Mouse (Mus musculus): ENCODE measurements around the gene Frem1. TPM values are rescaled to one million over a fixed set of nuclear protein-coding genes. Genes with fewer than 3 reads are reported as not detected.

Frem1 gene
- polyA plus RNA-seq, 1 experiment from 2014 or later, result 0.63 TPM

DNA sequence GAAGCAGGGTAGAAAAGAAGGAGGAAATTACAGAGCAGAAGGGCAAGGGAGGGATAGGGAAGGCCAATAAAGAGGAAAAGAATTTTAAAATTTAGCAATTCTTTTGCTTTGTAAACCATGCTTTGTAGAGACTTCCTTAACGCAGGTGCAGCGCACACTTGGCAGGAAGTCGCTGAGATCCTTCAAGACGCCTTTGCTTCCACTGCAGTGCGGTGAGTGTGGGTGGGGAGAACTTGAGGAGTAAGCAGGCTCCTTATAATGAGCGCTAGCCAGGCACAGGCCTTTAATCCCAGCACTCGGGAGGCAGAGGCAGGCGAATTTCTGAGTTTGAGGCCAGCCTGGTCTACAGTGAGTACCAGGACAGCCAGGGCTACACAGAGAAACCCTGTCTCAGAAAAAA is 1.1 kb upstream of the Frem1 start:
- ATAC-seq (ENCODE audit: low read depth), result no peak
- Histone ChIP-seq H3K27me3 (peaks cover 13% of the 10 kb centered on the region), H3K4me2 (no peak overlapping the region), H3K27ac (no peak overlapping the region), H3K36me3 (no peaks in the 10 kb centered on the region), H3K4me3 (replicated peaks) (no peak overlapping the region), H3K4me1 (replicated peaks) (no peaks in the 10 kb centered on the region; the same call in 1 of the 2 replicates), H3K9ac (no peak overlapping the region), H3K9me3 (replicated peaks) (no peaks in the 10 kb centered on the region)
- DNase-seq, result no peak
- 38% methylated on average over 8 of the region's 8 CpGs for WGBS (ENCODE audit: insufficient replicate concordance)

DNA sequence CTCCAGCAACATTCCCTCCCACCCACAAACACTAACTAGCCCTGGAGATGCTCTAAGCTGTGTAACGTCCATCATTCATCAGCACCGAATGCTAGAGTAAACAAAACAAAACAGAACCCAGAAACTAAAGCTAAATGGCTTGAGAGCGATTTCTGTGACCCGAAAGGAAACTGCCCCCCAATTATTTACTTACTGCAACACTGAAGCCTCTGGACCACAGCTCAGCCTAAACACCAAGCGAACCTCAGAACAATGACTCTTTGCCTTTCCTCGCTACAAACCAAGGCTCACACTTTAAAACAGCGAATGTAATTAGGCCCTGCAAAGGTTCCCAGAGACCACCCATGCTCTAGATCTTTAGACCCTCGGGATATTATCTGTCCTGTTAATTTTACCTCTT is 963 bp downstream of the Frem1 start:
- peaks cover 13% of the 10 kb centered on the region for H3K27me3 ChIP-seq
- peak overlapping the region; percentile 29; the same call in 1 of the 2 replicates for H3K4me2 ChIP-seq
- peak overlapping the region; percentile 23; the same call in 1 of the 2 replicates for H3K4me3 ChIP-seq (replicated peaks)
- no peak for DNase-seq
- ATAC-seq (ENCODE audit: low read depth), result no peak
- H3K9ac ChIP-seq, result no peak overlapping the region
- 32% methylated on average over 8 of the region's 8 CpGs for WGBS (ENCODE audit: insufficient replicate concordance)
- no peaks in the 10 kb centered on the region; the same call in 1 of the 2 replicates for H3K4me1 ChIP-seq (replicated peaks)
- H3K27ac ChIP-seq, result no peak overlapping the region
- no peaks in the 10 kb centered on the region for H3K9me3 ChIP-seq (replicated peaks)
- H3K36me3 ChIP-seq, result no peaks in the 10 kb centered on the region

DNA sequence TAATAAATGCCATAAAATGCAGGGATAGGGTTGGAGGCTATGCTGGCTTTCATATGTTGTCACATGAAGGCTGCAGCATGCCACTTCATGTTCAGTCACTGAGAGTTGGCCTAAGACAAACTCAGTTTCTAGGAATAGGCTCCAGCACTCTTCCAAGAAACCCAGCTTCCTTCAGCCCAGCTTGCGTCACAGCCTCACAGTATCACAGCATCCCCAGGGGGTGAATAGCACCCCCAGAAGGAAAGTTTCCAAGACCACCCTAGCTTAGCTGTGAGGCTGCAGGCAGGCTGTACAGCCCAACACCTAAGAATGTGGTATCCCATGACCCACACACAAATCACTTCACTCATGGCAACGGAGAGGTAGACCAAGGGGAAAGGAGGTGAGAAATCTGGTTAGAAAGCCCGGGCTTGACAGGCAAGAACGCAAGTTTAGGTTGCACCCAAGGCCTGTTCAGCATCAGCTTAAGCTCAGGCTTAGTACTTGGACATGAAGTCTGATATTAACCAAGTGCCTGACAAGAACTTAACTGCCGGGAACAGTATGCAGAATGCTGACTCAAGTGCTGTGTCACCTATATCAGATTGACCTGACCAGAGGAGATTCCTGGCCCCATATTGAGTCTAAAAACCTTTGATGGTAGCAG is 1.9 kb downstream of the Frem1 start:
- Histone ChIP-seq H3K27ac (no peak overlapping the region), H3K4me3 (replicated peaks) (peak overlapping the region; percentile 23; the same call in 1 of the 2 replicates), H3K4me2 (no peak overlapping the region), H3K4me1 (replicated peaks) (no peaks in the 10 kb centered on the region; the same call in 1 of the 2 replicates), H3K9me3 (replicated peaks) (no peaks in the 10 kb centered on the region), H3K36me3 (no peaks in the 10 kb centered on the region), H3K9ac (no peak overlapping the region), H3K27me3 (peaks cover 13% of the 10 kb centered on the region)
- 56% methylated on average over 5 of the region's 5 CpGs for WGBS (ENCODE audit: insufficient replicate concordance)
- DNase-seq (no peak), ATAC-seq (ENCODE audit: low read depth) (no peak)

DNA sequence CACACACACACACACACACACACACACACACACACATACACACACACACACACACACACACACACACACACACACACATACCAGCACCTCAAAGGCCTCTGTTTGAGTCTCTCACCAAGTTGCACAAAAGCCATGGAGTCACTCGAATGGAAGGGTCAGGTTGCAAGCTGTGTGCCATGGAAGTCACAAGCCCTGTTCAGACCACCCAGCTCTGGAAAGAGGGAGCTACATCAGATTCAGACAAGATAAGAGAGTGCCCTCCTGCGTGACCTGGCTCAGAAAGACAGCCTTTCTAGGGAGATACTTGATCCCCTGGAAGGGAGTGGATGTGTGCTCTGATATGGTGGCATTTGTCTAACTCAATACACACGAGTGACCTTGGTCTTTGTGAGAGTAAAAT is 2.9 kb downstream of the Frem1 start:
- H3K27ac ChIP-seq, result no peak overlapping the region
- H3K27me3 ChIP-seq, result peaks cover 13% of the 10 kb centered on the region
- H3K4me1 ChIP-seq (replicated peaks), result no peaks in the 10 kb centered on the region
- whole genome bisulfite sequencing (ENCODE audit: insufficient replicate concordance), result 45% methylated on average over 3 of the region's 3 CpGs
- H3K4me3 ChIP-seq (replicated peaks), result no peak overlapping the region
- no peak overlapping the region for H3K4me2 ChIP-seq
- ATAC-seq (ENCODE audit: low read depth) (no peak), DNase-seq (no peak)
- H3K9me3 ChIP-seq (replicated peaks), result no peaks in the 10 kb centered on the region
- H3K36me3 ChIP-seq, result no peaks in the 10 kb centered on the region
- H3K9ac ChIP-seq, result no peak overlapping the region

DNA sequence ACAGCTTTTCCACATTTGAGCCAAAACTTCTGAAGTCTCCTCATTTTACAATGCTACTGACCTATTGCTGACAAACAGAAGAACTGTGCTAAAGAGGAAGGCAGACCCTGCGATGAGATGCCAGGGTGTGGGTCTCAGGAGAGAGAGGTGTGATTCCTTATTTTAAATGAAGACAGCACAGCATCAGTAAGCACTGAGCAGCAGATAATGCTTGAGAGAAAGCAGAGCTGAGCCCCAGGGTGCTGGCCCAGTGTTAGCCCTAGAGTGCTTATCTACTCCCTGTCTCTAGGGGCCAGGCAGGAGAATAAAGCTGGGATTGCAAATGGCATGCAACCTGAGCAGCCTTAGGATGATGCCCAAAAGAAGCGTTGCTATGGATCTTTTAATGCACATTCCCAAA is 3.6 kb downstream of the Frem1 start:
- H3K4me2 ChIP-seq, result no peak overlapping the region
- DNase-seq (no peak), ATAC-seq (ENCODE audit: low read depth) (no peak)
- H3K4me3 ChIP-seq (replicated peaks), result no peak overlapping the region
- H3K27me3 ChIP-seq, result peaks cover 13% of the 10 kb centered on the region
- no peaks in the 10 kb centered on the region for H3K36me3 ChIP-seq
- H3K4me1 ChIP-seq (replicated peaks), result no peaks in the 10 kb centered on the region
- H3K9me3 ChIP-seq (replicated peaks), result no peaks in the 10 kb centered on the region
- WGBS (ENCODE audit: insufficient replicate concordance), result 35% methylated on average over 2 of the region's 2 CpGs
- no peak overlapping the region for H3K9ac ChIP-seq
- no peak overlapping the region for H3K27ac ChIP-seq

DNA sequence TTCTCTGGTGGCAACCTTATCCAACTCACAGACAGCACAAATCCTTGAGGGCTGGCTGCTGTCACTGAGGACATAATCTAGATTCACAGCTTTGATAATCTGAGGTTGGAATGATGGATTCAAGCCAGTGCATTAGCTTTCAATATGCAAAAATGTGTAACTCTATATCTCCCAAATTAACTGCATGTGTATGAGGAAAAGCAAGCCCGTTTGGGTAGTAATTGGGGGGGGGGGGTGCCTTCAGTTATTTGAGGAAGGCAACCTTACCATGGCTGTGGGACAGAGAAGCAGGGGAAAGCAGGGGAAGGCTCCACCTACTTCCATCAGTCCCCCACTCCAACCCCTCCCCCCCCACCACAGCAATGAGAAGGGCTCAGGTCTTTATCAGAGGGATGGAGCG is 5.3 kb downstream of the Frem1 start:
- ATAC-seq (ENCODE audit: low read depth) (no peak), DNase-seq (no peak)
- peaks cover 4% of the 10 kb centered on the region for H3K27me3 ChIP-seq
- no peak overlapping the region for H3K27ac ChIP-seq
- no peaks in the 10 kb centered on the region for H3K36me3 ChIP-seq
- 49% methylated on average over 2 of the region's 2 CpGs for WGBS (ENCODE audit: insufficient replicate concordance)
- no peak overlapping the region for H3K9ac ChIP-seq
- no peak overlapping the region for H3K4me2 ChIP-seq
- H3K4me3 ChIP-seq (replicated peaks), result no peak overlapping the region
- H3K4me1 ChIP-seq (replicated peaks), result no peaks in the 10 kb centered on the region
- H3K9me3 ChIP-seq (replicated peaks), result no peaks in the 10 kb centered on the region

DNA sequence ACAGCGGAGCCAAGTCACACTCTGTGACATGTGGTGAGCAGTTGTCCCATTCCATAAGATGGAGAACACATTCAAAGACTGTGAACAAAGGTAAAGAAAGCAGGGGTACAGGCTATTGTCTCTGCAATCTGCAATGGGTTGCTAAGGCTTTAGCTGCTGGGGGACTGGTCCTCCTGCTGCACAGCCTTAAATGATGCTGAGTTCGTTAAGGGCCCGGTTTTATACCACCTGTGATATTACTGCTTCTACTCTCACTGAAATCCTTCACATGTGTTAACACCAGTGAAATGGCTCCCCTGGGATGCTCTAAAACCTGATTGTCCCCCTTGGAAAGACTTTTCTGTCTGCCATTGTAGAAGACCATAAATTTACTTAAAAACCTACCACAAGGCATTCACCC is 6.1 kb downstream of the Frem1 start:
- Histone ChIP-seq H3K9me3 (replicated peaks) (no peaks in the 10 kb centered on the region), H3K9ac (no peak overlapping the region), H3K36me3 (no peaks in the 10 kb centered on the region), H3K4me1 (replicated peaks) (no peaks in the 10 kb centered on the region), H3K27ac (no peak overlapping the region), H3K27me3 (no peaks in the 10 kb centered on the region), H3K4me2 (no peak overlapping the region), H3K4me3 (replicated peaks) (no peak overlapping the region)
- WGBS (ENCODE audit: insufficient replicate concordance), result 81% methylated on average over 3 of the region's 3 CpGs
- ATAC-seq (ENCODE audit: low read depth) (no peak), DNase-seq (no peak)

DNA sequence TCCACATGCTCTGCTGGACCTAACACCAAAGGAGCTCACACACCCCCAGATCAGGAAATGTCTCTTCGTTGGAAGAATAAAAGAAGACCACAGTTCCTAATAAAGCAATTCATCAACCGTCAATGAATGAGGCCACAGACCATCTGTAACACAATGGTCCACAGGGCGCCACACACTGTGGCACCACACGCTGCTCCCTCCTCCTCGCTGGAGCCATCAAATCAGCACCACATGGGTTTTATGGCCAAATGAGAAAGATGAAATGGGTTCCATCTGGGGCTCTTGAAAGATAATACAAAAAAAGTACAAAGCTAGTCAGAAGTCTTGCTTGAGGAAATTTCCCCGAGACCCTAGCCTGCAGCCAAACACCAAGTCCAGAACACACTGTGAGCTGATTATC is 6.9 kb downstream of the Frem1 start:
- WGBS (ENCODE audit: insufficient replicate concordance), result 52% methylated on average over 6 of the region's 6 CpGs
- DNase-seq (no peak), ATAC-seq (ENCODE audit: low read depth) (no peak)
- Histone ChIP-seq H3K4me2 (no peak overlapping the region), H3K4me3 (replicated peaks) (no peak overlapping the region), H3K27ac (no peak overlapping the region), H3K36me3 (no peaks in the 10 kb centered on the region), H3K9ac (no peak overlapping the region), H3K27me3 (no peaks in the 10 kb centered on the region), H3K9me3 (replicated peaks) (no peaks in the 10 kb centered on the region), H3K4me1 (replicated peaks) (no peaks in the 10 kb centered on the region)

DNA sequence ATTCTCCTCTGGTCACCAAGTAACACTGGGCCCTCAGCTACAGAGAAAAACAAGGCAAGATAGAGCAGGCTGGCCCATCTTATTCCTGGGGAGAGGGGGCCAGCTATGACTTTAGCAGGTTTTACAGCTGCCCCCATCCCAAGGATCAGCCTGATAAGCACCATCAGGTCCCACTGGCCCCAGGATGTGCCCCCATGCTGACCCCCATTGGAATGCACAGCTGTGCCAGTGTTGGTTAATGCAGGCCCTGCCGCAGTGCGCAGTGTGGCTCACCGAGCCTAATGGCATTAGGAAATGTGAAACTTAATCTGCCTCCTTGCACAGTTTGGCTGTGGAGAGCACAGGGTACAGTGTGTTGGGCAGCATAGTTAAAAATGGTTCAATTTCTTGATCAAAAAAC is 11.4 kb downstream of the Frem1 start:
- H3K9me3 ChIP-seq (replicated peaks), result no peaks in the 10 kb centered on the region
- no peak for DNase-seq
- no peak for ATAC-seq (ENCODE audit: low read depth)
- WGBS (ENCODE audit: insufficient replicate concordance), result 76% methylated on average over 3 of the region's 3 CpGs
- no peaks in the 10 kb centered on the region for H3K36me3 ChIP-seq
- H3K4me2 ChIP-seq, result no peak overlapping the region
- H3K9ac ChIP-seq, result no peak overlapping the region
- H3K4me1 ChIP-seq (replicated peaks), result no peaks in the 10 kb centered on the region
- H3K4me3 ChIP-seq (replicated peaks), result no peak overlapping the region
- no peaks in the 10 kb centered on the region for H3K27me3 ChIP-seq
- H3K27ac ChIP-seq, result no peak overlapping the region

DNA sequence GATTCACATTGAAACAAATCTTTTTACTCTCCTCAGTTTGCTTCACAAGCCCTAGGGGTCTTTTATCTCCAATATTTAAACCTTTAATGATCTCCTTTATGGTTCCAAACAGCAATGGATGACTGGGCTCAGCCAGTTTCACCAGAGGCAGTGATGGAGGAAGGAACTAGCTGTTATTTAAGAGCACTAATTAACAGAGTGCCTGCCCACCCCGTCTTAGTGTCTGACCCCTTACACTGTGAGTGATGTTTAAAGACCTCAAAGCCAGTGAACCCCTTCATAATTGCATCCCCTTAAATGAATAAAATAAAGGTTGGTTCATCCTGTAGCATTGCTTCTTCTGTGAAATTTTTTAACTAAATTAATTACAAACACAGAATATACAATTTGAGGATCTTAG is 19.4 kb downstream of the Frem1 start:
- no peak for ATAC-seq (ENCODE audit: low read depth)
- no peaks in the 10 kb centered on the region for H3K4me1 ChIP-seq (replicated peaks)
- H3K4me3 ChIP-seq (replicated peaks), result no peak overlapping the region
- H3K27ac ChIP-seq, result no peak overlapping the region
- no peaks in the 10 kb centered on the region for H3K9me3 ChIP-seq (replicated peaks)
- no peak overlapping the region for H3K4me2 ChIP-seq
- 56% methylated on average over 1 of the region's 1 CpGs for WGBS (ENCODE audit: insufficient replicate concordance)
- no peak for DNase-seq
- no peak overlapping the region for H3K9ac ChIP-seq
- H3K27me3 ChIP-seq, result no peaks in the 10 kb centered on the region
- no peaks in the 10 kb centered on the region for H3K36me3 ChIP-seq

DNA sequence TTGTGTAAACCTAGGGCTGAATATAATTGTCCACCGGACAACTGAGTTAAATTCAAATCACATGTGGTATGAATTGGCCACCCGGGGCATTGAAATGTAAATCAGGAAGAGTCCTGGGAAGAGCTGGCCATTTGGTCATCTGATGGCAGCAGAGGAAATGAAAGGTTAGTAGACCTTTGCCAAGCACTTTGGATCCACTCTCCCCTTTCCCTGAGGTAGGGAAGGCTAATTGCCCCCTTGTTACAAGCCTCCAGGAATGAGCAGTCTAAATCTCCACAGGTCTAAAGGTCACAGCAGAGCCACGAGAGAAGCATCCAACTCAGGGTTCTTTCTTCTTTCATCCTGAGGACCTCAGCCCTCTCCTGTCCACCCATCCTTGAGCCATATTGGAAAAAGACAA is 20.5 kb downstream of the Frem1 start:
- no peak overlapping the region for H3K9ac ChIP-seq
- no peak overlapping the region for H3K27ac ChIP-seq
- H3K9me3 ChIP-seq (replicated peaks), result no peaks in the 10 kb centered on the region
- H3K27me3 ChIP-seq, result no peaks in the 10 kb centered on the region
- no peak overlapping the region for H3K4me2 ChIP-seq
- DNase-seq (no peak), ATAC-seq (ENCODE audit: low read depth) (no peak)
- no peak overlapping the region for H3K4me3 ChIP-seq (replicated peaks)
- H3K36me3 ChIP-seq, result no peaks in the 10 kb centered on the region
- WGBS (ENCODE audit: insufficient replicate concordance), result 61% methylated on average over 3 of the region's 3 CpGs
- no peaks in the 10 kb centered on the region for H3K4me1 ChIP-seq (replicated peaks)

DNA sequence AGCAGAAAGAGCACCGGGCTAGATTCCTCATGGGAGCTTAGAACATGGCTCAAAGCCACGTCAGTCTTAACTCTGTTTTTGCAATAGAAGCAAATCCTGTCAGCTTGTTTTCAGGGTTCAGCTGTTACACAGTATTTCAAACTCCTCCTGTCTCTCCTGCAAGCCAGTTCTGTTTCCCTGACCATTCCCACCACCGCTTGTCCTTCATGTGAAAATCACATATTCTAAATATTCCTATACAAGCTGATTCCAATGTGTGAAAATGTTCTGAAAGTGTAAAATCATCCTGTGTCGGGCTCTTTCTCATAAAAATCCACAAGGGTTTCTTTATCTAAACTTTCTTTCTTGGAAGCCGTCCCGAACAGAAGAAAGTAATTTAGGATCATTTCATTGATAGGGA is 22.0 kb downstream of the Frem1 start:
- DNase-seq, result no peak
- H3K9me3 ChIP-seq (replicated peaks), result no peaks in the 10 kb centered on the region
- H3K9ac ChIP-seq, result no peak overlapping the region
- 66% methylated on average over 6 of the region's 6 CpGs for WGBS (ENCODE audit: insufficient replicate concordance)
- H3K36me3 ChIP-seq, result no peaks in the 10 kb centered on the region
- H3K27me3 ChIP-seq, result no peaks in the 10 kb centered on the region
- H3K4me3 ChIP-seq (replicated peaks), result no peak overlapping the region
- no peak overlapping the region for H3K4me2 ChIP-seq
- no peak overlapping the region for H3K27ac ChIP-seq
- H3K4me1 ChIP-seq (replicated peaks), result no peaks in the 10 kb centered on the region
- ATAC-seq (ENCODE audit: low read depth), result no peak
